Mouse (Mus musculus) heart, embryonic 14.5 days (tissue): ENCODE data around the gene Gpr179. TPM values are rescaled to one million over a fixed set of nuclear protein-coding genes. Genes with fewer than 3 reads are reported as not detected.
A peak's percentile ranks its signal among the peaks of the same experiment; 100 is the strongest.

Experiments
- ATAC-seq: fragments of 200-750 bp; cut with Nextera tagmentation; 2 replicates; pipeline ENCODE4 v1.8.0; 2017; ENCODE audit warnings: low read depth, moderate TSS enrichment; ENCODE audit not compliant: insufficient number of reproducible peaks, insufficient read depth, low FRiP score
- H3K27ac ChIP-seq, 2 experiments: fragments of 200-500 bp in 1 of 2; fragments of 300-500 bp in 1 of 2; sonication (generic) in 1 of 2; replicated peaks in 1 of 2; 2 replicates each; pipeline ENCODE4 v1.5.1; 2012 to 2014; ENCODE audit warnings: low read depth in 2 of 2, low read length in 2 of 2, control low read depth in 1 of 2, mild to moderate bottlenecking in 1 of 2, mixed read lengths in 1 of 2; ENCODE audit not compliant: control insufficient read depth in 1 of 2, insufficient read depth in 1 of 2
- H3K27me3 ChIP-seq: fragments of 300-500 bp; sonication (generic); 2 replicates; pipeline ENCODE4 v1.6.1; 2014; ENCODE audit warnings: mild to moderate bottlenecking, low read length, control low read depth; ENCODE audit not compliant: control insufficient read depth, insufficient read depth
- H3K36me3 ChIP-seq: fragments of 300-500 bp; sonication (generic); 2 replicates; pipeline ENCODE4 v1.6.1; 2014; ENCODE audit warnings: mild to moderate bottlenecking, control low read depth, low read length, mixed read lengths; ENCODE audit not compliant: control insufficient read depth, insufficient read depth
- H3K4me1 ChIP-seq, 2 experiments: fragments of 200-500 bp in 1 of 2; fragments of 300-500 bp in 1 of 2; sonication (generic) in 1 of 2; 2 replicates each; pipeline ENCODE4 v1.6.1; 2012 to 2014; ENCODE audit warnings: low read length in 2 of 2, control low read depth in 1 of 2, mixed read lengths in 1 of 2; ENCODE audit not compliant: control insufficient read depth in 2 of 2, insufficient read depth in 2 of 2
- H3K4me2 ChIP-seq: fragments of 300-500 bp; sonication (generic); 2 replicates; pipeline ENCODE4 v1.6.1; 2014; ENCODE audit warnings: mild to moderate bottlenecking, low read length
- H3K4me3 ChIP-seq, 2 experiments: fragments of 200-500 bp in 1 of 2; fragments of 300-500 bp in 1 of 2; sonication (generic) in 1 of 2; 2 replicates each; pipeline ENCODE4 v1.5.1; 2012 to 2014; ENCODE audit warnings: low read length in 2 of 2, mild to moderate bottlenecking in 2 of 2, control low read depth in 1 of 2, low read depth in 1 of 2, moderate library complexity in 1 of 2; ENCODE audit not compliant: control insufficient read depth in 1 of 2, insufficient read depth in 1 of 2
- H3K9ac ChIP-seq: fragments of 300-500 bp; sonication (generic); 2 replicates; pipeline ENCODE4 v1.6.1; 2014; ENCODE audit warnings: mild to moderate bottlenecking, low read length
- H3K9me3 ChIP-seq: fragments of 300-500 bp; sonication (generic); 2 replicates; pipeline ENCODE4 v1.6.1; 2016; ENCODE audit warnings: low read length, control low read depth; ENCODE audit not compliant: control insufficient read depth
- WGBS: fragments of 180-500 bp; shearing (Covaris S2); extraction: QIAGEN DNeasy Blood & Tissue Kit; methylation state at CpG from one replicate; pipeline ENCODE4 v1.1.7; 2014; 5-methylcytosine and 5-hydroxymethylcytosine counted together
- polyA plus RNA-seq: library from polyadenylated mRNA; unstranded; fragments of >200 nt; fragmentation: Nextera tagmentation; extraction: Ambion mirVana; gene quantifications from 2 replicates; pipeline ENCODE4 v1.2.1, GENCODE M21; 2014

Gpr179 gene
- polyA plus RNA-seq, 1 experiment from 2014 or later: 0.05 TPM

GRCm38 (mm10) chr11:97310895-97311631 lies 40.8 kb downstream of the Gpr179 start:
- Histone ChIP-seq H3K4me3 (peak overlapping the region; percentile 43 to 49), H3K4me1 (peaks cover 7 to 22% of the 10 kb centered on the region in 2 experiments), H3K4me2 (peak overlapping the region; percentile 96), H3K27me3 (no peaks in the 10 kb centered on the region), H3K9ac (peak overlapping the region; percentile 66), H3K36me3 (no peaks in the 10 kb centered on the region), H3K9me3 (no peaks in the 10 kb centered on the region), H3K27ac (peak overlapping the region; percentile 72 to 77)
- ATAC-seq: no peak
- 4% methylated on average over 18 of the region's 18 CpGs for WGBS

GRCm38 (mm10) chr11:97309911-97310571 lies 41.8 kb downstream of the Gpr179 start:
- Histone ChIP-seq H3K36me3 (no peaks in the 10 kb centered on the region), H3K9ac (peak overlapping the region; percentile 81), H3K4me1 (peaks cover 7 to 22% of the 10 kb centered on the region in 2 experiments), H3K4me2 (peak overlapping the region; percentile 96), H3K4me3 (peak overlapping the region; percentile 49 to 64), H3K27me3 (no peaks in the 10 kb centered on the region), H3K27ac (peak overlapping the region; percentile 93 to 94), H3K9me3 (no peaks in the 10 kb centered on the region)
- ATAC-seq: peak; percentile 60
- under 1% methylated on average over 25 of the region's 25 CpGs for WGBS

- H3K36me3 ChIP-seq: no peaks in the 10 kb centered on the region
- H3K4me2 ChIP-seq: peak overlapping the region; percentile 96
- H3K27me3 ChIP-seq: no peaks in the 10 kb centered on the region
- H3K4me1 ChIP-seq: peaks cover 7 to 22% of the 10 kb centered on the region in 2 experiments
- no peaks in the 10 kb centered on the region for H3K9me3 ChIP-seq
- peak overlapping the region; percentile 49 to 64 for H3K4me3 ChIP-seq
- peak overlapping the region; percentile 81 for H3K9ac ChIP-seq
- ATAC-seq: peak; percentile 74
- 1% methylated on average over 9 of the region's 9 CpGs for WGBS
- peak overlapping the region; percentile 93 to 94 for H3K27ac ChIP-seq
Observed at GRCm38 (mm10) chr11:97309451-97309836, 42.4 kb downstream of the Gpr179 start.

GRCm38 (mm10) chr11:97308806-97309450 lies 42.9 kb downstream of the Gpr179 start:
- peak overlapping the region; percentile 96 for H3K4me2 ChIP-seq
- H3K4me1 ChIP-seq: peaks cover 7 to 22% of the 10 kb centered on the region in 2 experiments
- H3K9ac ChIP-seq: peak overlapping the region; percentile 81
- H3K27ac ChIP-seq: peak overlapping the region; percentile 93 to 94
- H3K9me3 ChIP-seq: no peaks in the 10 kb centered on the region
- WGBS: 41% methylated on average over 3 of the region's 3 CpGs
- no peak for ATAC-seq
- H3K27me3 ChIP-seq: no peaks in the 10 kb centered on the region
- no peaks in the 10 kb centered on the region for H3K36me3 ChIP-seq
- peak overlapping the region; percentile 49 to 64; a peak in 3 of 4 replicates for H3K4me3 ChIP-seq

- Histone ChIP-seq H3K4me2 (no peak overlapping the region), H3K27me3 (no peaks in the 10 kb centered on the region), H3K9ac (no peak overlapping the region), H3K4me3 (no peak overlapping the region), H3K27ac (no peak overlapping the region), H3K9me3 (no peaks in the 10 kb centered on the region), H3K4me1 (peaks cover 13 to 32% of the 10 kb centered on the region in 2 experiments), H3K36me3 (no peaks in the 10 kb centered on the region)
- no peak for ATAC-seq
- WGBS: 93% methylated on average over 11 of the region's 11 CpGs
Observed at GRCm38 (mm10) chr11:97307294-97308069, 44.4 kb downstream of the Gpr179 start.

GRCm38 (mm10) chr11:97304631-97305030 lies 47.2 kb downstream of the Gpr179 start:
- WGBS: 71% methylated on average over 5 of the region's 5 CpGs
- no peak for ATAC-seq
- H3K27me3 ChIP-seq: no peaks in the 10 kb centered on the region

GRCm38 (mm10) chr11:97302231-97302781 lies 49.6 kb downstream of the Gpr179 start:
- H3K27ac ChIP-seq: peak overlapping the region; percentile 80 to 93
- no peak overlapping the region for H3K4me3 ChIP-seq
- no peaks in the 10 kb centered on the region for H3K27me3 ChIP-seq
- peak; percentile 81 for ATAC-seq
- WGBS: 2% methylated on average over 7 of the region's 7 CpGs
- no peaks in the 10 kb centered on the region for H3K9me3 ChIP-seq
- H3K36me3 ChIP-seq: no peaks in the 10 kb centered on the region
- peak overlapping the region; percentile 1; the same call in 1 of the 2 replicates for H3K9ac ChIP-seq
- peaks cover 10 to 23% of the 10 kb centered on the region in 2 experiments for H3K4me1 ChIP-seq
- H3K4me2 ChIP-seq: peak overlapping the region; percentile 23

More at GRCm38 (mm10) chr11:97304631-97305030, 47.2 kb downstream of the Gpr179 start:
- Histone ChIP-seq H3K9me3 (no peaks in the 10 kb centered on the region), H3K9ac (no peak overlapping the region), H3K27ac (no peak overlapping the region), H3K4me3 (no peak overlapping the region), H3K4me1 (peaks cover 15 to 34% of the 10 kb centered on the region in 2 experiments), H3K4me2 (no peak overlapping the region), H3K36me3 (no peaks in the 10 kb centered on the region)
